Comparison of ENCODE assay signal across 8 mouse cellular contexts in genomic region chr12:102129508-102130030, GRCm38 (mm10). TPM values are rescaled to one million over a fixed set of nuclear protein-coding genes. Genes with fewer than 3 reads are reported as not detected.
DNase-seq lines count a peak whose midpoint lies in the region; ATAC-seq lines count a peak whose summit lies in the region.

No protein-coding gene starts in this region.

- no peaks in the 10 kb centered on the region for H3K36me3 ChIP-seq in heart, embryonic 13.5 days
- no peaks in the 10 kb centered on the region for H3K36me3 ChIP-seq in hindbrain, embryonic 12.5 days
- H3K36me3 ChIP-seq in midbrain, embryonic 10.5 days, result no peaks in the 10 kb centered on the region

- peak overlapping the region; percentile 78 for H3K9ac ChIP-seq in heart, embryonic 13.5 days
- H3K9ac ChIP-seq in hindbrain, embryonic 12.5 days, result peak overlapping the region; percentile 53

- intact Hi-C loops in heart, postnatal 10 days (cut with DNase I), result loop anchor here (5.0 kb wide), 2 partner anchors 38 to 122 kb away; no protein-coding TSS in a partner anchor

- no peak for ATAC-seq in heart, embryonic 13.5 days (ENCODE audit: extremely low read depth, insufficient number of reproducible peaks, low FRiP score, low TSS enrichment)
- ATAC-seq in hindbrain, embryonic 12.5 days (ENCODE audit: low FRiP score), result peak; percentile 26; the same call in 1 of the 2 replicates

- H3K4me2 ChIP-seq in heart, embryonic 13.5 days, result peak overlapping the region; percentile 100
- peak overlapping the region; percentile 99 for H3K4me2 ChIP-seq in hindbrain, embryonic 12.5 days (replicated peaks)

- H3K4me3 ChIP-seq in heart, embryonic 13.5 days, result peak overlapping the region; percentile 70
- peak overlapping the region; percentile 53 for H3K4me3 ChIP-seq in hindbrain, embryonic 12.5 days
- peak overlapping the region; percentile 69 for H3K4me3 ChIP-seq in midbrain, embryonic 10.5 days

- no peak overlapping the region for H3K27ac ChIP-seq in heart, embryonic 13.5 days (replicated peaks)
- H3K27ac ChIP-seq in hindbrain, embryonic 12.5 days, result no peak overlapping the region
- no peak overlapping the region for H3K27ac ChIP-seq in midbrain, embryonic 10.5 days (replicated peaks)

- WGBS in heart, embryonic 13.5 days, result under 1% methylated on average over 14 of the region's 14 CpGs
- under 1% methylated on average over 13 of the region's 14 CpGs for WGBS in hindbrain, embryonic 12.5 days
- 3% methylated on average over 14 of the region's 14 CpGs for WGBS in midbrain, embryonic 10.5 days

- H3K27me3 ChIP-seq in heart, embryonic 13.5 days (replicated peaks), result peaks cover 70% of the 10 kb centered on the region
- peaks cover 67% of the 10 kb centered on the region for H3K27me3 ChIP-seq in hindbrain, embryonic 12.5 days
- H3K27me3 ChIP-seq in midbrain, embryonic 10.5 days (ENCODE audit: low read depth, poor library complexity, severe bottlenecking), result peaks cover 78% of the 10 kb centered on the region

- DNase-seq in heart, postnatal 10 days, result no peak
- DNase-seq in ZHBTc4 (ENCODE audit: low read depth, low spot score), result peak; percentile 7
- DNase-seq in midbrain, embryonic 10.5 days (ENCODE audit: low spot score), result peak; percentile 18
- no peak for DNase-seq in adrenal gland, postnatal 25 days
- DNase-seq in cerebellum, adult 9-10 months, result no peak
- DNase-seq in adrenal gland, postnatal 36 days, result no peak

- H3K4me1 ChIP-seq in heart, embryonic 13.5 days, result peaks cover 21% of the 10 kb centered on the region
- peaks cover 22% of the 10 kb centered on the region for H3K4me1 ChIP-seq in hindbrain, embryonic 12.5 days
- H3K4me1 ChIP-seq in midbrain, embryonic 10.5 days, result peaks cover 23% of the 10 kb centered on the region

- H3K9me3 ChIP-seq in heart, embryonic 13.5 days, result no peaks in the 10 kb centered on the region
- H3K9me3 ChIP-seq in hindbrain, embryonic 12.5 days (replicated peaks), result no peaks in the 10 kb centered on the region
- no peaks in the 10 kb centered on the region for H3K9me3 ChIP-seq in midbrain, embryonic 10.5 days (replicated peaks)

RNA-seq across cellular contexts. Expression of gene Slc24a4, which starts 1.0 kb away (rescaled TPM):
- 2.8 TPM in 2 replicates for polyA plus RNA-seq in heart, embryonic 13.5 days (2015; fragmentation: Nextera tagmentation; extraction: Ambion mirVana)
- total RNA-seq in heart, postnatal 10 days (2021), result 1 to 10 TPM in 1 of 2 experiments, under 1 TPM in 1; 0.84 to 2.0 TPM
- 1.0 and 1.2 TPM in 2 replicates for polyA plus RNA-seq in hindbrain, embryonic 12.5 days (2016; fragmentation: Nextera tagmentation; extraction: Ambion mirVana)
- polyA plus RNA-seq in midbrain, embryonic 10.5 days (2016; fragmentation: Nextera tagmentation; extraction: Ambion mirVana), result 0.09 and 0.17 TPM in 2 replicates
- total RNA-seq in adrenal gland, postnatal 25 days (2021), result 0.29 and 1.2 TPM in 2 replicates
- under 1 TPM; 0.40 to 0.46 TPM for total RNA-seq in adrenal gland, postnatal 36 days (2021)

Comparison
In these comparisons a context has a peak if more than half of its experiments do, and no peak if none do; other contexts are left out.
1. DNase-seq: peak in ZHBTc4 (single experiment) and midbrain, embryonic 10.5 days (single experiment); none in heart, postnatal 10 days (0 of 2), adrenal gland, postnatal 25 days (single experiment), cerebellum, adult 9-10 months (single experiment) and adrenal gland, postnatal 36 days (0 of 2).
2. Peak in every context shown above with its lines, with median percentiles within 50 percentile points of each other: H3K4me3 ChIP-seq.